Comparison of ENCODE assay signal across 10 mouse cellular contexts in the genomic region with DNA sequence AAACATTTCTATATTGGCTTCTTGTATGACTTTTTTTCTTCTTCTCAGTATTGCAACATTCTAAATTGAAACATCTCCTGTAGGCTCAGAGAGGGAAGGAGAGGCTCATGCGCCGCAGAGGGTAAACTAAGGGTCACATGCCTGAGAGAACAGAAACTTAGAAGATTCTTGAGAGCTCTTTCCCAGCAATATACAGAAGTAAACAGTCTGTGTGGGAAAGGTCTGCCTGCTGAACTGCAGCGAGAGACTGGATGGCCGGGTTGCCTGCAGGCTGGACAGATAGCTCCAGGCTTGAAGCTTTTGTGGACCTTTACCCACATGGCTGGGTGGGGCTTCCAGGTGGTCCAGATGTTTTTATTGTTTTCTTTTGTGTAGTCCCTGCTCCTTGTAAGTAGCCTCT. TPM values are rescaled to one million over a fixed set of nuclear protein-coding genes. Genes with fewer than 3 reads are reported as not detected.
DNase-seq lines count a peak whose midpoint lies in the region; ATAC-seq and TF ChIP-seq lines count a peak whose summit lies in the region.
"Had no signal": no experiment of that assay in that cellular context is flagged by ENCODE, and none has a peak within 500 bp of the region (broad histone marks: within the 10 kb centered on the region; RNA-seq: fewer than 3 reads in every experiment).

No protein-coding gene starts in this region.

- H3K36me3 ChIP-seq in intestine, postnatal 0 days (ENCODE audit: control insufficient read depth, insufficient read depth) = no peaks in the 10 kb centered on the region
- no peaks in the 10 kb centered on the region for H3K36me3 ChIP-seq in hindbrain, embryonic 16.5 days (ENCODE audit: control insufficient read depth, insufficient read depth, low read length)

- WGBS in intestine, postnatal 0 days = 10% methylated on average over 4 of the region's 4 CpGs
- WGBS in hindbrain, embryonic 16.5 days = 70% methylated on average over 4 of the region's 4 CpGs

- H3K4me1 ChIP-seq in intestine, postnatal 0 days (replicated peaks; ENCODE audit: control insufficient read depth, insufficient read depth, low read length) = peaks cover 6% of the 10 kb centered on the region
- no peaks in the 10 kb centered on the region for H3K4me1 ChIP-seq in hindbrain, embryonic 16.5 days (ENCODE audit: control insufficient read depth, insufficient read depth, low read depth, low read length)

- H3K4me2 ChIP-seq in intestine, postnatal 0 days (replicated peaks; ENCODE audit: low read depth) = 0 out of 2 replicates have a peak overlapping the region, but pooled peaks have one; percentile 3
- no peak overlapping the region for H3K4me2 ChIP-seq in hindbrain, embryonic 16.5 days (ENCODE audit: low read length)

- TF ChIP-seq CTCF in gastrocnemius, adult 2 months (IDR thresholded peaks at IDR 0.05) = no peak
- TF ChIP-seq CTCF in intestine, postnatal 0 days (IDR thresholded peaks at IDR 0.05; ENCODE audit: low read depth) = no peak

- no peak for DNase-seq in gastrocnemius, adult 2 months
- no peak for DNase-seq in gastrocnemius, postnatal 36 days
- DNase-seq in lung, postnatal 4 days = peak; percentile 41 to 47
- no peak for DNase-seq in neural tube, embryonic 10.5 days (ENCODE audit: extremely low spot score, low spot score)
- DNase-seq: cerebellum, adult 18-20 months had no signal

- intact Hi-C loops in gastrocnemius, adult 2 months (cut with DNase I) = no loop called here
- intact Hi-C loops in gastrocnemius, postnatal 36 days (cut with DNase I) = no loop called here

- ATAC-seq in common myeloid progenitor, adult 5-6 weeks (replicated peaks; ENCODE audit: low read depth, poor library complexity, severe bottlenecking) = peak; percentile 50
- ATAC-seq in intestine, postnatal 0 days = no peak
- no peak for ATAC-seq in hindbrain, embryonic 16.5 days
- ATAC-seq in megakaryocyte-erythroid progenitor cell, adult 5-6 weeks (replicated peaks; ENCODE audit: low FRiP score, low TSS enrichment, poor library complexity, severe bottlenecking) = no peak
- ATAC-seq: Patski had no signal

- no peaks in the 10 kb centered on the region for H3K27me3 ChIP-seq in intestine, postnatal 0 days (replicated peaks; ENCODE audit: control insufficient read depth, insufficient read depth, low read length)
- H3K27me3 ChIP-seq in hindbrain, embryonic 16.5 days (replicated peaks; ENCODE audit: control insufficient read depth, insufficient read depth, low read length) = no peaks in the 10 kb centered on the region
- H3K27me3 ChIP-seq: Patski had no signal

- H3K27ac ChIP-seq in gastrocnemius, adult 2 months = peak overlapping the region; percentile 16; the same call in 1 of the 2 replicates
- H3K27ac ChIP-seq in intestine, postnatal 0 days (ENCODE audit: low read depth, low read length) = peak overlapping the region; percentile 62
- H3K27ac ChIP-seq in hindbrain, embryonic 16.5 days (ENCODE audit: low read depth, low read length) = no peak overlapping the region

- no peak overlapping the region for H3K4me3 ChIP-seq in gastrocnemius, adult 2 months
- H3K4me3 ChIP-seq in intestine, postnatal 0 days (ENCODE audit: low read depth, low read length) = no peak overlapping the region
- H3K4me3 ChIP-seq in hindbrain, embryonic 16.5 days (ENCODE audit: low read length) = no peak overlapping the region

- H3K9ac ChIP-seq in intestine, postnatal 0 days (ENCODE audit: low read depth, low read length) = no peak overlapping the region
- no peak overlapping the region for H3K9ac ChIP-seq in hindbrain, embryonic 16.5 days (ENCODE audit: low read depth, low read length)

- no peaks in the 10 kb centered on the region for H3K9me3 ChIP-seq in intestine, postnatal 0 days (ENCODE audit: control insufficient read depth)
- no peaks in the 10 kb centered on the region for H3K9me3 ChIP-seq in hindbrain, embryonic 16.5 days (ENCODE audit: control insufficient read depth, low read length)

RNA-seq across cellular contexts. Expression of a gene that starts 43.9 kb away (rescaled TPM):
- total RNA-seq in gastrocnemius, adult 2 months (2021) = under 1 TPM; 0.75 to 0.77 TPM
- total RNA-seq in gastrocnemius, postnatal 36 days (2021) = 1 to 10 TPM in 1 of 2 experiments, under 1 TPM in 1; 0.64 to 1.0 TPM
- 1.0 and 4.2 TPM in 2 replicates for total RNA-seq in common myeloid progenitor, adult 5-6 weeks (2017)
- 3.7 and 4.2 TPM in 2 replicates for polyA plus RNA-seq in intestine, postnatal 0 days (2015; fragmentation: Nextera tagmentation; extraction: Ambion mirVana)
- polyA plus RNA-seq in hindbrain, embryonic 16.5 days (2015; fragmentation: Nextera tagmentation; extraction: Ambion mirVana) = 20.1 and 21.9 TPM in 2 replicates
- total RNA-seq in megakaryocyte-erythroid progenitor cell, adult 5-6 weeks (2014; fragmentation: Nextera tagmentation) = 0.62 TPM in 1 of 2 replicates, not detected in the other
- total RNA-seq in megakaryocyte-erythroid progenitor cell, adult 5-6 weeks (2017) = 0.15 and 2.1 TPM in 2 replicates

RNA-seq across cellular contexts. Expression of a gene that starts 44.0 kb away (rescaled TPM):
- total RNA-seq in gastrocnemius, adult 2 months (2021) = 1 to 10 TPM; 6.0 to 7.6 TPM
- total RNA-seq in gastrocnemius, postnatal 36 days (2021) = 1 to 10 TPM; 6.1 to 7.2 TPM
- 3.1 and 5.0 TPM in 2 replicates for total RNA-seq in common myeloid progenitor, adult 5-6 weeks (2017)
- polyA plus RNA-seq in intestine, postnatal 0 days (2015; fragmentation: Nextera tagmentation; extraction: Ambion mirVana) = 18.8 and 21.5 TPM in 2 replicates
- 14.6 and 15.4 TPM in 2 replicates for polyA plus RNA-seq in hindbrain, embryonic 16.5 days (2015; fragmentation: Nextera tagmentation; extraction: Ambion mirVana)
- 0.37 TPM in 1 of 2 replicates, not detected in the other for total RNA-seq in megakaryocyte-erythroid progenitor cell, adult 5-6 weeks (2014; fragmentation: Nextera tagmentation)
- not detected in 2 replicates for total RNA-seq in megakaryocyte-erythroid progenitor cell, adult 5-6 weeks (2017)

RNA-seq across cellular contexts. Expression of a gene that starts 57.4 kb away (rescaled TPM):
- 10 to 100 TPM; 32.5 to 49.8 TPM for total RNA-seq in gastrocnemius, adult 2 months (2021)
- total RNA-seq in gastrocnemius, postnatal 36 days (2021) = 10 to 100 TPM; 21.9 to 31.7 TPM
- 26.2 and 28.9 TPM in 2 replicates for total RNA-seq in common myeloid progenitor, adult 5-6 weeks (2017)
- polyA plus RNA-seq in intestine, postnatal 0 days (2015; fragmentation: Nextera tagmentation; extraction: Ambion mirVana) = 8.7 TPM in 2 replicates
- 31.4 and 36.3 TPM in 2 replicates for polyA plus RNA-seq in hindbrain, embryonic 16.5 days (2015; fragmentation: Nextera tagmentation; extraction: Ambion mirVana)
- total RNA-seq in megakaryocyte-erythroid progenitor cell, adult 5-6 weeks (2014; fragmentation: Nextera tagmentation) = 4.2 and 8.6 TPM in 2 replicates
- 13.4 and 15.8 TPM in 2 replicates for total RNA-seq in megakaryocyte-erythroid progenitor cell, adult 5-6 weeks (2017)

Comparison
In these comparisons a context has a peak if more than half of its experiments do, and no peak if none do; other contexts are left out.
1. DNase-seq: peak in lung, postnatal 4 days (2 of 2); none in gastrocnemius, adult 2 months (single experiment), gastrocnemius, postnatal 36 days (0 of 2) and neural tube, embryonic 10.5 days (single experiment).